Mouse (Mus musculus) lung, postnatal 25 days (tissue): Measurements from ENCODE around the gene Prr18.
A peak's percentile ranks its signal among the peaks of the same experiment; 100 is the strongest.

Experiments used
- DNase-seq: peaks from one replicate; pipeline ENCODE4 v3.0.0; 2022; ENCODE audit warnings: low spot score

Gene Prr18

DNA sequence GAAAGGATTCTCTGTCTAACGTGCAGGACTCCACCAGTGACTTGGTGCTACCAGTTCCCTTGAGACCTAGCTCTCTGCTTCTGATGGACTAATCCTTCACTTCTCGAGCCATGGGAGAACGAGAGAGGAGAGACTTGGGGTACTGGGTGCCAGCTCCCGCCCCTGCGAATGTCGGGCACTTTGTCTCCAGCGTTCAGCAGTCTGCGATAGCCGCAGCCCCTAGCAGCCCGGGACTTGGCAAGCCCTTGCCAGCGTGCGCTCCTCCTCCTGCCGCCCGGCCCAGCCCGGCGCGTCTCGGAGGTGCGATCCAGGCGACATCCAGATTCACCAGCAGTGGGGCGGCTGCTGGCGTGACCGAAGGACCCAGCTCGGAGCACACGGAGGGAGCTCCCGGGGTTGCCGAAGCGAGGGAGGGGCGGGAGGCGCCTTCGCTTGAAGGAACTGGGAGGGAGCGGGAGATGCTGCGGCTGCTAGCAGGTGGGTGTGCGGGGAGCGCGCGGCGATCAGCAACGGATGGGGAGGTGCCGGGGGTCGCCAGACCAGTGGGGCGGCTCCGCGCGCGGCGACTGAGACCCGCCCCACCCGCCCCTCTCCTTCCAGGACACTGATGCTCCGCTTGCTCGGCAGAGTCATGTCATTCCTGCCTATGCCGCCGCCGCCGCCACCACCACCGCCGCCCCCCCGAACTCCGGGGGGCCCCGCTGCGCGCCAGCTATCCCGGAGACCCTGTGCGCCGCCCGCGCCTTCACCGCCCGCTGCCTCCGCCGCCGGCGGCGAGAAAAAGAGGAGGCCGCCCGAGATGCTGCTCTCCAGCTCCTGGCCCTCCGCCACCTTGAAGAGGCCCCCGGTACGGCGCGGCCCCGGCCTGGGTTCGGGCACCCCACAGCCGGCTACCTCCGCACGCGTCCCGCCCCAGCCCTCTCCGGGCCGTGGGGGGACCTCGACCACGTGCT, 3.4 kb downstream of the Prr18 start:
- DNase-seq = no peak

GRCm38 (mm10) chr17:8341360-8341963, 4.2 kb downstream of the Prr18 start:
- DNase-seq = no peak

DNA sequence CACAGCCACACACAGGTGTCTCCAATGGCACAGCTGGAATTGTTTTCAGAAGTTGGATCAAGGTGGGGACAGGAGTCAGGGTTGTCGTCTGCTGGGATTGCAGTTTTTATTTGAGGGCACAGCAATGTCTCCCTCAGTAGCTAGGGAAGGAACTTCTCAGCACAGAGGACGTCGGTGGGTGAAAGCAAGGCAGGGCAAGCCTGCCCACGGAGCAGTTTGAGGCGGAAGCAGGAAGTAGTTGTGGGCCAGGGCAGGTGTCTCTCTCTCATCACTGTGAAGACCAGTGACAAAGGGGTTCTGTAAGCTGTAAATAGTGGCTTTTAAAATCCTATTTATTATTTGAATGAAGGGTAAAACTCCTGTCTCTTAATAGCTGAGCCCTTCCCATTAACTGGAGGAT, 5.4 kb downstream of the Prr18 start:
- no peak for DNase-seq

DNA sequence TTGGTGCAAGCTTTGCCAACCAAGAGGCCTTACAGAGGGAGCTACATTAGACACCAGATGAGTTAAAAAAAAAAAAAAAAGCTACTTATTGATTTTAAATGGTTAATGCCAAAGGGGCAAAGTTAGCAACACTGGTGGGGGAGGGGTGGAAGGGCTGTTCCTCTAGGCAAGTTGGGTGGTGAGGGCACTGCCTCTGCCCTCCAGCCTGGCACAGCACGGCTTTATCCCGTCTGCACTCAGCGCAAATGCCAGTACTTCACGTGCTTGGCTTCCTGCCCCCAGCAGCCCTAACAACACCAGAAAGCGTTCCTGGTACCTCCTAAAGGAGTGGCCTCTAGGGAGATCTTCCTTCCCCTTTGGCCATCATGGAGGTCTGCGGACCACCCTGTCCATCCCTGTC, 6.2 kb downstream of the Prr18 start:
- no peak for DNase-seq

GRCm38 (mm10) chr17:8347765-8348285, 10.6 kb downstream of the Prr18 start:
- DNase-seq = no peak

DNA sequence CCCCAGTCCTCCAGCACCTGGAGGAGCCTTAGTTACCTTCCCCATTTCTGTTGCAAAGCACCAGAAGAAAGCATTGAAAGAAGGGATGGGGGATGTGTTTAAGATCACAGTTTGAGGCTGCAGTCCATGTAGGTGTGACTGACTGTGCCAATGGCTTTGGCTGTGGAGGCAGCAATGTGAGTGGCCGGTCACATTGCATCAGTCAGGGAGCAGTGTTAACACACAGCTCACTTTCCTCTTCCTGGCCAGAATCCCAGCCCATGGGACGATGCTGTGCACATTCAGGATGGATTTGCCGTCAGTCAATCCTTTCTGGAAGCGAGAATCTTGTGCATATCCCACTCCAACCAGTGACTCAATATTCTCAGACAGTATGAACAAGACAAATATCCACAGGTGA, 11.7 kb downstream of the Prr18 start:
- DNase-seq = no peak

DNA sequence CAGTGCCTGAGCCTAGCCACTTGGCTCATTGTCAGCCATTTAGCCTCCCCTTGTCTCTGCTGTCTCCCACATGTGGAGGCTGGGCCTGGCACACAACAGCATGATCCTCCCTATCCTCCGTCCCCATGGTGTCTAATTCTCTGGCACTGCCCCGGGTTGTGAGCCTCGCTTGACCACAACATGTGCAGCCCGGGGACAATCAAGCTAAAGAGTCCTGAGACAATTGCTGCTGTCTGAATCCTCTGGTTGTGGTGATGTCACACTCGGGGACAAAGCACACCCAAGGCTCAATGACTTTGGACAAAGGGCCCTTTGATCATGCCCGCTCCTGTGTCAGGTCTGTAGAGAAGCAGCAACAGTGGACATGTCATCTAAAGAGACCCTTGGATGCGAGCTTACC, 13.8 kb downstream of the Prr18 start:
- no peak for DNase-seq

DNA sequence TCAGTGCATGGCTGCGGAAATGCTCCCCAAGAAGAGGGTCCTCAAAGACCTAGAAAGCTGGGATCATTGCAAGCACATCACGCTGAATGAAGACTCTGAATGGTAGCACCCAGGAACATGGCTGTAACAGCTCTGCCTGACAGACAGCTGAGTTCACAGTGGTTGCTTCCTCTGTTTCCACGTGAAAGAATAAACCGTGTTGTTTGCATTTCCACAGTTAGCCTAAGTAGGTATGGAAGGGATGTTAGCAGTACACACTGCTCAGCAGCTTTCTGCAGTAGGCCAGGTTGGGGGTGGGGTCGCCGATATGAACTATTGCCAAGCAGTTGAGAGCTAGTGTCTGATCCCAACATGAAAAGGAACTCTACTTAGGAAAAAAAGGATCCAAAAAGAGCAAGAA, 18.4 kb downstream of the Prr18 start, which contains the start of gene T2:
Gene T2, plus strand, starts transcription at position 301 of the 400 bp plus-strand sequence.
- no peak for DNase-seq

GRCm38 (mm10) chr17:8357498-8357897, 20.2 kb downstream of the Prr18 start:
- no peak for DNase-seq

DNA sequence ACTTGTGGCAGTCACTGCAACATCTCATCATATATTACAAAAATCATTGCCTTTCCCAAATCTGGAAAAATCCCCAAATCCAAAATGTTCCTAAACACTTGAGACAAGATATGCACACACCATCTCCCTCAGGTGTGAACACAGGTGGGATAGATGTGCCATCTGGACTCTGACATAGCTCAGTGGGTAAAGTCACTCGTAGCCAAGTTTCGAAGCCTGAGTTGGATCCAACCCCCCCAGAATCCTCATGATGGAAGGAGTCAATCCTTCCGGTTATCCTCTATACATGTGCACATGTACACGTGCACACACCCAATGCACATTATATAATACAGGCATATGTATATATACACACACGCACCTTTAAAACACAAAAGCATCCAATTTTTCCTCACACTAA, 23.6 kb downstream of the Prr18 start:
- no peak for DNase-seq

GRCm38 (mm10) chr17:8361281-8362103, 24.2 kb downstream of the Prr18 start:
- DNase-seq = no peak

DNA sequence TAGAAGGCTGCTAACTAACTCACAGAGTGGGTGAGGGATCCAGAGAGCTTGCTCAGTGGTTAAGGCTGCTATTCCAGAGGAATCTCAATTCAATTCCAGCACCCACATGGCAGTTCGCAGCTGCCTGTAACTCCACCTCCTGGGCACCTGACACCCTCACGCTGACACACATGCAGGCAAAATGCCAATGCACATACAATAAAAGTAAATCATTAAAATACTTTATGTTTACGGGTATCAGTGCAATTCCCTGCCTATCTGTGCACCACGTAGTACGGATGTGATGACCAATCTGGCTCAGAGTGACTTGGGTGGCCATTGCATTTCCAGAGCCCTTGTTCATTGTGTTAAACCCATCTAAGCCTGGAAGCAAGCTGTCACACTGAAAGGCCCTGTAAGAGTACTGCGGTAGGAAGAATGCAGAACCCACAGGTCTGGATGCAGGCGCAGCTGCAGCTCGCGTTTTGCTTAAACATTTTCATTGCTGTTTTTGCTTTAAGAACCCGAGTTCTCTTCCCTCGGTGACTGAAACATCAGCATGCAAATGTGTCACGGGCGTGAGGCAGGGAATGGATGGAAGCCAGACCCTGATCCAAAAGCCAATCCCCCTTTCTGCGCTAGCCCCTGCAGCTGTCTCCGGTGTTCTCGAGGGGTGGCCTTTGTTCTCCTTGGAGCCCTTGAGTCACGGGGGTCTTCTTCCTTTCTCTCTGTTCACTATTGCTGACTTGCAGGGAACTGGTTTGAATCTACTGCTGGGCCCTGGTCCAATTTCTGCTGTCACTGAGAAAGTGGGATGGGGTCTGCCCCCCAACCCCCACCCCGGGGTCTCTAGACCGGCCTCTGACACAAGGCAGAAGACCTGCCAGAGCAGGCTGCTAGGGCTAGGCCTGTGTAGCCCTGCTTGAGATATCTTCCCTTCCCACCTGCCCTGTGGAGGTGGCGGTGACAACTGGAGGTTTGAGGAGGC, 30.5 kb downstream of the Prr18 start:
- no peak for DNase-seq

- no peak for DNase-seq
These were observed 31.3 kb downstream of the Prr18 start for GRCm38 (mm10) chr17:8368570-8368969.

- no peak for DNase-seq
These were observed 31.9 kb downstream of the Prr18 start for GRCm38 (mm10) chr17:8369171-8369570.

DNA sequence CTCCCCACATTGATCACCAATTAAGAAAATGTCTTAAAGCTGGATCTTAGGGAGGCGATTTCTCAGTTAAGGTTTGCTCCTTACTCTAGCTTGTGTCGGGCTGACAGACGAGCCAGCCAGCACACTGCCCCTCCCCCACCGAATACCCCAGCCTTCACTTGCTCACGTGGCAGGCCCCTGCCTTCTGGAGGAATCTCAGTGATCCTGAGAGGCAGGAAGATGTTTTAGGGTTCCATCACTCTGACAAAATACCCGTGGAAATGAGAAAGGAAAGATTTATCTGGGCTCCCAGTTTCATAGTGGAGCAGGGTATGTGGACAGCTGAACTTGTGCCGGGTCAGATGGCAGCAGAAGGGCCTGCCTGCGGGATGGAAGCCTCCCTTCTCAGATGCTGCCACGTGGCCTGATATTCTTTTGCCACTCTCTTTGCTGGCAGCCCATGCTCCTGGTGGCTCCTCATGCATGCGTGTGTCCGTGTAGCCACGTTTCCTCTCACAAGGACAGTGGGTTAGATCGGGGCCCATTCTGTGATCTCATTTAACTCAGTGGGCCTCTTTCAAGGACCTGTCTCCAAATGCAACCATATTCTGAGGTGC, 33.5 kb downstream of the Prr18 start:
- no peak for DNase-seq

DNA sequence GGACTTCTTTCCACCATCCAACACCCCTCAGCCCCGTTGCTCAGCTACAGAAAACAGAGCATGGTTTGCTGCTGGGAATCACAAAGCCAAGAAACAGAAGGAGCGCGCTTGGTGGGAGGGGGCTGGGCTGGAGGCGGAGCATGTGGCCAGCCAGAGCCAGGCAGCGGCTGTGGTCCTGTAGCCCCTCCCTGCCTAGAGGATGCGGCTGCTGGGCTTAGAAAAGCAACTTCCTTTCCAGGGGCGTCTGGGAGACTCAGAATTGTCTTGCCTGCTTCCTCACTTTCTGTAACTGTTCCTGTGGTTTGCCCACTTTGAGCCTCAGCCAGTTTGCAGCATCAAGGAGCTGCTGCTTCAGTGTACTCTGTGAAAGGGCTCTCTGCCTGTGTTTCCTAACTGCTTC, 34.6 kb downstream of the Prr18 start:
- DNase-seq = peak; percentile 64

DNA sequence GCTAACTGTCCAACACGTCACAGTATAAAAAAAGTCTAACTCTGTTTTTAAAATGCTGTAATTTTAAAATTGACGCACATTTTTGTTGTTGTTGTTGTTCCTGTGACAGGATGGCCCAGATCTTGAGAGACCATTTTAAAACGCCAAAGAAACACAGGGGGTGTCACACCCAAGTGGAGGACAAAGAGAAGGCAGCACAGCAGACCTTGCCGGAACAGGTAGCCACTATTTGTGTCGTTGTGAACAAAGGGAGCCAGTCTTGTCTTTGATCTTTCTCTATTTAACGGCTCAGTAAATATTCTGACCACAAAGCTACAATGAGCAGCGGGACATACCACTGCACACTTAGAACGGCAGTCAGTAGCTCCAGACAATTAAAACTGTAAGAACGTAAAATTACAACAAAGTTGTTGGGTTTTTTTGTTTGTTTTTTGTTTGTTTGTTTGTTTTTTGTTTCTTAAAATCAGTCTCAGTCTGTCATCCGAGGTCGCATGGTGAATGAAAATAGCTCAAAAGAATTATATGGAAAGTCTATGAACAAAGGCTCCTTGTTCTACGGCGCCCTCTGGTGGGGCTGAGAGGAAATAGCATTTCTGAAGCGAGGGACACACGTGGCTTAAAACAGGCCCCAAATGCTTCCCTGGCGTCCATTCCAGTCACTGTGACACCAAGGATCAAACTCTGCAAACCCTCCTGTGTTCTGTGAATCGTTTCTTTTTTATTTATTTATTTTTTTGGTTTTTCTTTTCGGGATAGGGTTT, 35.2 kb downstream of the Prr18 start:
- DNase-seq = peak; percentile 83

DNA sequence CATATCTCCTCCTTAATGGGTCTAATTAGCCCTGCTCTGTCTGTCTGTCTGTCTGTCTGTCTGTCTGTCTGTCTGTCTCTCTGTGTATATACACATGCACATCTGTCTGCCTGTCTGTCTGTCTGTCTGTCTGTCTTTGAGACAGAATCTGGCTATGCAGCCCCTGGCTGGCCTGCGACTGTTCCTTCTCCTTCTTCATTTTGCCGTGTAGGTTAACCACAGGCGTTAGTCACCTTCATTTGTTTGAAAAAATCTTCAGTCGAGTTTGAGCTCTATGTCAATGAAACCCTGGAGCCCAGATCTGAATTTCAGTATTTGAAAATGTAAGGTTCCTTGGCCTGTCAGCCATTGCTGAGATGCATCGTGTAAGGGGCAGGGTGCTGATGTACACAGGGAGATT, 40.0 kb downstream of the Prr18 start:
- no peak for DNase-seq

DNA sequence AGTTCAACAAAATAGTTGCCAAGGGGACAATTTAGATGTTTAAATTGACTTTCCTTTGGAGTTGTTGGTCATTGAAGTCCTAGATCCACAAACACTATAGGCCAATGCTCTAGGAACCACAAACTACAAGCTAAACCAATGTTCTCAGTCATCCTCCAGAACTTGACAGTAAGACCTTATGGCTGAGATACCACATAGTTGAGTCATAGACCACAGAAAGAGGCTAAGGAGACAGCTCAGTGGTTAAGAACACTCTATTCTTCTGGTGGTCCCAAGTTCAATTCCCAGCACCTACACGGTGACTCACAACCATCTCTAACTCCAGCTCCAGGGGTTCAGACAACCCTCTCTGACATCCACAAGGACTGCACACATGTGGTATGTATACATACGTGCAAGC, 48.2 kb downstream of the Prr18 start:
- no peak for DNase-seq

- no peak for DNase-seq
These were observed 51.2 kb downstream of the Prr18 start for GRCm38 (mm10) chr17:8388463-8388862.
